Mouse (Mus musculus): ENCODE results near the gene Cldn14.

DNA sequence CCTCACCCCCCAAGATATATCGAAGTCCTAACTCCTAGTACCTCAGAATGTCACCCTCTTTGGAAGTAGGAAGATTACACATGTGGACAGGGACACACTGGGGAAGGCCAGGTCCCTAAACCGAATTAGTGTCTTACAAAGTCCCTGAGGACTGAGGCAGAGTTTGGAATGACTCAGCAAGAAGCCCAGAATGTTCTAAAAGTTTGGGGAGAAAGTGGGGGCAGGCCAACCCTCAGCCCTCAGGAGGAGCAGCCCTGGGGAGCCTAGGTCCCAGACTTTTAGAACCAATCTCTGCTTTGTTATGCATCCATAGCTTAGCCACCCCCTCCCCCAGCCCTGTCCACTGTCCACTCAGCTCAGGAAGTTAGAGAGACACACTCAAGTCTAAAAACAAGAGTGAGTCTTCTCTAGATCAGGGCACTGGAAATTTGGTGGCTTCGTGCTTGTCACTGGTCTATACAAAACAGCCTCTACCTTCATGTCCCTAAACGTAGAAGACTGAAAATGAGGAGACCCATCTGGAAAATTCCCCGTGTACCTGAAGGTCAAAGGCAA lies 85.7 kb downstream of the Cldn14 start:
- no peak for TF ChIP-seq CTCF (IDR thresholded peaks at IDR 0.05; ENCODE audit: extremely low read depth, insufficient read length, insufficient replicate concordance, low read depth, low read length)
- no peak for TF ChIP-seq POLR2A (IDR thresholded peaks at IDR 0.05; ENCODE audit: low read depth, low read length)

Measured in small intestine, adult 2 months (tissue).